Mouse (Mus musculus): ENCODE data around the gene Wdr19. TPM values are rescaled to one million over a fixed set of nuclear protein-coding genes. Genes with fewer than 3 reads are reported as not detected.

The Wdr19 gene
- total RNA-seq, 2 experiments from 2014 or later: 1.7 to 1.8 TPM

- no peak for ATAC-seq (replicated peaks; ENCODE audit: poor library complexity)
Measured at GRCm38 (mm10) chr5:65294270-65294669, 94.8 kb downstream of the Wdr19 start.

- ATAC-seq (replicated peaks; ENCODE audit: poor library complexity): peak; percentile 82
Measured at GRCm38 (mm10) chr5:65298167-65298950, 98.9 kb downstream of the Wdr19 start.

- ATAC-seq (replicated peaks; ENCODE audit: poor library complexity): peak; percentile 22; the same call in 1 of the 2 replicates
Measured at GRCm38 (mm10) chr5:65299623-65300022, 100.1 kb downstream of the Wdr19 start.

- 0 out of 2 replicates have a peak, but pooled peaks have one; percentile 40 for ATAC-seq (replicated peaks; ENCODE audit: poor library complexity)
Measured at GRCm38 (mm10) chr5:65300121-65300520, 100.6 kb downstream of the Wdr19 start.

GRCm38 (mm10) chr5:65305516-65305915, 106.0 kb downstream of the Wdr19 start:
- no peak for ATAC-seq (replicated peaks; ENCODE audit: poor library complexity)

- ATAC-seq (replicated peaks; ENCODE audit: poor library complexity): no peak
Measured at GRCm38 (mm10) chr5:65308208-65308607, 108.7 kb downstream of the Wdr19 start.

- ATAC-seq (replicated peaks; ENCODE audit: poor library complexity): peak; percentile 79
Measured at GRCm38 (mm10) chr5:65308866-65309265, 109.4 kb downstream of the Wdr19 start.

Other genes with a start within 250 kb of the Wdr19 start
- gene Tlr6, start 239.6 kb upstream of the Wdr19 start, total RNA-seq (2015): 4.5 and 4.8 TPM in 2 replicates
- 3.0 and 3.7 TPM in 2 replicates for gene Tlr6, start 239.6 kb upstream of the Wdr19 start, total RNA-seq (2017)
- 5.6 and 7.1 TPM in 2 replicates for gene Fam114a1, start 229.6 kb upstream of the Wdr19 start, total RNA-seq (2015)
- gene Fam114a1, start 229.6 kb upstream of the Wdr19 start, total RNA-seq (2017): 5.2 and 7.4 TPM in 2 replicates
- 29.2 and 30.6 TPM in 2 replicates for gene Tmem156, start 107.6 kb upstream of the Wdr19 start, total RNA-seq (2015)
- gene Tmem156, start 107.6 kb upstream of the Wdr19 start, total RNA-seq (2017): 38.0 and 41.3 TPM in 2 replicates
- gene Klhl5, start 92.2 kb upstream of the Wdr19 start, total RNA-seq (2015): 84.6 and 87.6 TPM in 2 replicates
- gene Klhl5, start 92.2 kb upstream of the Wdr19 start, total RNA-seq (2017): 49.1 and 58.1 TPM in 2 replicates
- gene Rfc1, start 136.0 kb downstream of the Wdr19 start, total RNA-seq (2015): 64.9 and 65.7 TPM in 2 replicates
- 88.2 and 140 TPM in 2 replicates for gene Rfc1, start 136.0 kb downstream of the Wdr19 start, total RNA-seq (2017)
- not detected in 2 replicates for gene Klb, start 148.6 kb downstream of the Wdr19 start, total RNA-seq (2015)
- not detected in 2 replicates for gene Klb, start 148.6 kb downstream of the Wdr19 start, total RNA-seq (2017)
- 3,199 and 3,213 TPM in 2 replicates for gene Rpl9, start 191.7 kb downstream of the Wdr19 start, total RNA-seq (2015)
- gene Rpl9, start 191.7 kb downstream of the Wdr19 start, total RNA-seq (2017): 2,045 and 2,310 TPM in 2 replicates
- gene Lias, start 191.8 kb downstream of the Wdr19 start, total RNA-seq (2015): 33.3 and 41.2 TPM in 2 replicates
- gene Lias, start 191.8 kb downstream of the Wdr19 start, total RNA-seq (2017): 45.2 and 46.5 TPM in 2 replicates
- 48.0 and 52.4 TPM in 2 replicates for gene Ugdh, start 236.3 kb downstream of the Wdr19 start, total RNA-seq (2015)
- 78.9 and 80.5 TPM in 2 replicates for gene Ugdh, start 236.3 kb downstream of the Wdr19 start, total RNA-seq (2017)